Mouse (Mus musculus) CH12F3 (cell line): ENCODE measurements around the gene Fbxo47.
"Not testable (repeated sequence)": the region's sequence is repeated elsewhere in the genome, so short reads cannot be mapped to it uniquely, and the experiment has no call there.

ENCODE experiments used
- in situ Hi-C: fragments of 300-500 bp; cut with MboI; formaldehyde crosslinking; loops from 2 replicates; pipeline ENCODE4 v1.14.3; 2020; ENCODE audit warnings: low sequenced_read_pairs

Fbxo47 gene

GRCm38 (mm10) chr11:97837051-97837450, 46.9 kb downstream of the Fbxo47 start:
- in situ Hi-C loops: not testable (repeated sequence)

GRCm38 (mm10) chr11:97836541-97836940, 47.4 kb downstream of the Fbxo47 start:
- in situ Hi-C loops: no loop called here

- in situ Hi-C loops: no loop called here
These were observed 50.6 kb downstream of the Fbxo47 start for GRCm38 (mm10) chr11:97833352-97833751.

- in situ Hi-C loops: no loop called here
These were observed 52.0 kb downstream of the Fbxo47 start for GRCm38 (mm10) chr11:97832001-97832400.

- in situ Hi-C loops: no loop called here
These were observed 53.5 kb downstream of the Fbxo47 start for GRCm38 (mm10) chr11:97830501-97830900.

DNA sequence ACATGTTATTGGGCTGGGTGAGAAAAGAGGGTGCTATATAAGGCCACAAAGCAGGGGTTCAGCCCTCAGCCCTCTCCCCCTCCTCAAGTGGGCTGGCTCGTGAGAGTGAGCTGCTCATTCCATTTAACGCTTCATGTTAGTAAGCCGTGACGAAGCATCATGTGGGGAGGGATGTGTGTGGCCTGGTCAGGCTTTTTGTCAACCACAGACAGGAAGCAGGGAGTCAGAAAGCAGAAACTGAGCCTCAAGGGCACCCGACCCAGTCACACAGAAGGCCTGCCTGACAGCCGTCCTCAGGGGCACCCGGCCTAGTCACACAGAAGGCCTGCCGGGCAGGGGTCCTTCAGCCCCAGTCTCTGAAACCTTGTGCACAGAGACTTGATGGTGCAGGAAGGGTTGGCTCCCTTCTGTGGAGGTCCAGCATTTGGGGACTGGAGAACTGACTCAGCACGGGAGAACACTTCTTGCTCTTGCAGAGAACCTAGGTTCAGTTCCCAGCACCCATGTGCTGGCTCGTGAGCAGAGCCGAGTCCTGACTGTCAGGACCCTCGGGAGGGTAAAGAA, 54.0 kb downstream of the Fbxo47 start:
- in situ Hi-C loops: no loop called here

GRCm38 (mm10) chr11:97829365-97829764, 54.6 kb downstream of the Fbxo47 start:
- in situ Hi-C loops: no loop called here

- in situ Hi-C loops: no loop called here
These were observed 56.3 kb downstream of the Fbxo47 start for GRCm38 (mm10) chr11:97827654-97828053.

GRCm38 (mm10) chr11:97826414-97826813, 57.5 kb downstream of the Fbxo47 start:
- in situ Hi-C loops: no loop called here

- in situ Hi-C loops: no loop called here
These were observed 58.0 kb downstream of the Fbxo47 start for GRCm38 (mm10) chr11:97825971-97826370.

GRCm38 (mm10) chr11:97825295-97825694, 58.7 kb downstream of the Fbxo47 start:
- in situ Hi-C loops: no loop called here

DNA sequence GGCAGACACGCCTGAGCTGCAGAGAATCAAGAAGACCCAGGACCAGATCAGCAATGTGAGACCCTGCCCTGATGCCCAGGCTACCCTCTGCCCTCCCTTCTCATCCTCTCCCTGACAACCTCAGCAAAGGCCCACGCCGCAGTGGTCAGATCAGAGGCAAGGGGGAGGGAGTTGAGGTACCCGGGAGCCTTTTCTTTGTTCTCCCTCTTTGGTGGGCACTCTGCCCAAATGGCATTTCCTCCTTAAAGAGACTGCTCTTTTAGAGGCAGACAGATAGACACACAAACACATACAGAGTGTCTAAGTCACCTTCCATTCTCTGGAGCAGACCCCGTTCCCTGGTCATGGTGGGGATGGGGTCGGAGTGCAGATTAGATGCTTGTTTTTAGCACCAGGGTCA, 59.1 kb downstream of the Fbxo47 start:
- in situ Hi-C loops: no loop called here

DNA sequence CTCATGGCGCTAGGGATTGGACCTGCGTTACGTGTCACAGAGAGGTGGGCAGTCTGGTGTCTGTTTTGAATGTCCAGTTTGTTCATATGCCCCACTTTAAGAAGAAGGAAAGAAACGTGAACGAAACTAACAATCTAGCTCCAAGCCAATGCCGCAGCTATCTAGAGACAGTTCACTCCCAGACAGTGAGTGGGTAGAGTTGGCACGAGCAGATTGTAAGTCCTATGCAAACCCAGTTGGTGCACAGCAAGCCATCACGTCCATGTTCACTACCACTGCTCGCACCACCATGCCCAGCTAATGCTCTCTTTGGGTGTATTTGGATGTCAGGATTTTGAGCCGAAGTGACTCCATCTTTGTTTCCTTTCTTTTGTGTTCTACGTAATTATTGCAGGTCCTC, 59.8 kb downstream of the Fbxo47 start:
- in situ Hi-C loops: no loop called here

DNA sequence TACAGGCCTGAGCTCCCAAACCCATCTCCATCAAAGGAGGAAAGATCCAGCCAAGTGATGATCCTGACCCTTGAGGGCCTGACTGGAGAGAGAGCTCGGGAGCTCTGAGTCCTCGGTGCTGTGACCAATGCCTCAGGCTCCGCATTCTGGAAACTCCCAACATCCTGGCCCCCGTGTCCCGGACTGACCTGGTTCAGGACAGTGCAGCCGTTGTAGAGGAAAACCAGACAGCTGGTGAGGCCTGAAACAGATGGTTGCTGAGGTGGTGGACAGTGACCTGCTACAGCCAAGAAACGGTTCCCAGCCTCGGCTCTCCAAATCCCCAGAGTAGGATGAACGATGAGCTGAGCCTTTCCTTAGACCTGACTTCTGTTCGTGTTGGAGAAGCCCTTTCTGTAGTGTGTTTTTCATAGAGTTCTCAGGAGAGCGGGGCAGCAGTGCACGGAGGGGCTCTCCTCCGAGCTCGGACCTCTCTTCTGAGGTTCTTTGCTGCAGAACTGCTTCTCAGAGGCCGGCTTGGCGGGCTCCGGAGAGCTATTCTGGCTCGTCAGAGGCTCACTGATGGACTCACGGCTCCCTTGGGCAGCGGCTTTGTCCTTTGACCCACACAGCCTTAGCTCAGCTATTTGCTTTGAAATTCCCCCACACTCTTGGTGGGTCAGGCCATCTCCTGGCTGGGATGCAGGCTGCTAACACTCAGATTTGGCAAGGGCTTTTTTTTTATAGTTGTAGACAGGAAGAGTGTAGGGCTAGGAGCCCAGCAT, 60.9 kb downstream of the Fbxo47 start:
- in situ Hi-C loops: no loop called here

DNA sequence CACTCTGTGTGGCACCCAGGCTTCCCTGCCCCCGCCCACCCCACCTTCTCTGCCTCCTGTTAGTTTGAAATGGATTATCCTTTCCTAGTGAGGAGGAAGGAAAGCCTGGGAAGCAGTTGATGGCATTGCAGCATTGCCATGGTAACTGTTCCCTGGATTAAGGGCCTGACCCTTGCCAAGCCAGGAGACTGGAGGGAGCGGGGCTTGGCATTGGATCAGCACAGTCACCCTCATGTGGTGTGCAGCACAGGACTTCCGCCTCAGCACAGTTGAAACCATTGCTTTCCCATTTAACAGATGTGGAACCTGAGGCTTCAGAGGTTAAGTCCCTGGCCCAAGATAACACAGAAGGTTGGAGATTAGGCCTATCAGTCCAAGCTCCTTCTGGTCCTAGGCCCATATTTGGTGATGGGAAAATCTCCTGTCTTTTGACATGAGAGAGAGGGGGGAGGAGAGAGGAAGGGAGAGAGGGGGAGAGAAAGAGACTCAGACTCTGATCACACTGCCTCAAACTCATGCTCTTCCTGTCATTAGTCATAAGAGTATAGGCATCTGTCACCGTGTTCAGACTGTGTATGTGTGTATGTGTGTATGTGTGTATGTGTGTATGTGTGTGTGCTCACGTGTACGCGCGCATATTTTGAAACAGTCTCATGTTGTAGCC, 62.4 kb downstream of the Fbxo47 start:
- in situ Hi-C loops: no loop called here

DNA sequence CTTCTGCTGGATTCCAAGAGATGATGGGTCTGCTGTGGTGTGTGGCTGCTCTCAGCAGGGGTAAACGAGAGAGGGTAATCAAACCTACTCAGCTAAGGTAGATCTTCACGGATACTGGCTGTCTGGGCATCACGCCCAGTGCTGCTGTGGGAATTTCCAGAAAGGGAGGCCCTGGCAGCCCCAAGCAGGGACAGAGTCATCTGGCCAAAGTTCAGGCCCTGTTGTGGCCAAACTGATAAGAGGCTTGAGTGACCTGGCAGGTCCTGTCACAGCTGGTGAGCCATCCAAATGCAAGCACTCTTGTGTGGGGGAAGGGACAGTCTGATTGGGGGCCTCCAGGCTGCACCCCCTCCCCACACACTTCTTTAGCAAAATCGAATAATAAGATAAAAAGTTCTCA, 63.1 kb downstream of the Fbxo47 start:
- in situ Hi-C loops: no loop called here

DNA sequence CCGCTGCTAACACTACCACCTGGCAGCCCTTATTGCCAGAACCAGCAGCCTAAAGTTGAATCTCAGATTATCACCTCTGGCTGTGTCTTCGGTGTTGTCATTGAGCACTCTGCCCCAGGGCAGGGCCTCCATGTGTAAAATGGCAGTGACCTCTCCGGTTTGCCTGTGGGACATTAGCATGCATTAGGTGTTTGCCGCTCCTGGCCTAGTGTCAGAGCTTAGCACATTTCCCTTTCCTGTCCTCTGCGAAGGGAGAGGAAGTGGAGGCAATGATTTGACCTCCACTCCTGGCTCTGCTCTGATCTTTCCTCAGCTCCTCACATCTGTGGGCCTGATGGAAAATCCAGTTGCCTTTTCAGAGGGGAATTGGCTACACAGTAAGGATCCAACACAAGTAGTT, 64.0 kb downstream of the Fbxo47 start:
- in situ Hi-C loops: no loop called here

GRCm38 (mm10) chr11:97819102-97819501, 64.9 kb downstream of the Fbxo47 start:
- in situ Hi-C loops: no loop called here

GRCm38 (mm10) chr11:97818571-97818970, 65.4 kb downstream of the Fbxo47 start:
- in situ Hi-C loops: no loop called here

- in situ Hi-C loops: no loop called here
These were observed 66.0 kb downstream of the Fbxo47 start for GRCm38 (mm10) chr11:97818003-97818402.

- in situ Hi-C loops: no loop called here
These were observed 66.6 kb downstream of the Fbxo47 start for GRCm38 (mm10) chr11:97817379-97817778.

DNA sequence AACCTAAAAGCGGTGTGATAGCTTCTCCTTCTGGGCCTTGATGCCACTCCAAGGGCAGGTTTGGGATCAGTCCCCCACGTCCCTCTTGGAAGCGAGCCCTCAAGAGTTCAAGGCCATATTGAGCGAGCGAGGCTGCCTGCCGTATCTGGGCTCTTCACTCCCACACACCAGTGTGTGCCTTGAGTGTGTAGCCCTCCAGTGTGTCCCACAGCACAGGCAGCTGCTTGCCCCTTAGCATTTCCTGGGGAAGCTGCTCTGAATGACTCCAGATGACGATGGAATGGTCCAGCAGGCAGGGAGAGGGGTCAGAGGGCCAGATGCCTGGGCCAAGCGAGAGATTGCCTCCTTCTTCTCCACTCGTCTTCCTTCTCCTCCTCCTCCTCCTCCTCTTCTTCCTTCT, 67.0 kb downstream of the Fbxo47 start:
- in situ Hi-C loops: no loop called here
